Mouse (Mus musculus) cerebellum, postnatal 14 days (tissue): ENCODE results near the gene Rpf1.

Source experiments
- DNase-seq, 2 experiments: peaks; one replicate each; pipeline ENCODE4 v3.0.0; 2021; ENCODE audit warnings: mixed read lengths in 2 of 2

Gene Rpf1

DNA sequence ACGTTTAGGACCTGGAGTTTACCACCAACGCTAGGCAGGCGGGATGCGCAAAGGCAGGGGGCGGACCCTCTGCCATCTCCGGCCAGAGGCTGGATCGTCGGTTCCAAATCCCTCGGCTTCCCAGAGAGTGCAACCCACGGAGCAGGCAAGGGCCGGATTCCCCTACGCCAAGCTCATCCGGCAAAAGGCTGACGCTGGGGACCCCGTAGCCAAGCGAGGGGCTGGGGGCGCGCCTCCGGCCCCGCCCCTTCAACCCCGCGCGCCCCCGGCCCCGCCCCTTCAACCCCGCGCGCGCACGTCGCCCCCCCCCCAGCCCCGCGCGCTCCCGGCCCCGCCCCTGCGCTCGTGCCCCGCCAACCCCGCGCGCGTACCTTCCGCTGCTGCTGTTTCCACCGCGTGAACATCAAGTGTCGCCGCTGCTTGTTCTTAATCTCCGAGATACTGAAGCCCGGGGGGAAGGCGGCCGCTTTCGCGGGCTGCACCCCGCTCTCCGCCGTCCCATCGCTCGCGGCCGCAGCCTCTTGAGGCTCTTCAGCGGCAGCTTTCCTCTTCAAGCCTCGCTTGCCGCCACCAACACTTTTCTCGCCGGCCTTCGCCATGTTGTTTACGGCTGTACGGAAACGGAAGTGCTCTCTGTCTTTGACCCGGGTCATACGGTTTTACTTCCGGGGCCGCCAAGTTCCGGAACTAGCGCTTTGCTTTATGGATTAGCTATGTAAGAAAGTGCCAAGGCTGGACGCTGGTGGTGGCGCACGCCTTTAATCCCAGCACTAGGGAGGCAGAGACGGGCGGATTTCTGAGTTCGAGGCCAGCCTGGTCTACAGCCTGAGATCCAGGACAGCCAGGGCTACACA lies at the start of gene Rpf1:
TSS of gene Rpf1 (minus strand) at position 632 of the 854 bp plus-strand sequence.
- peak; percentile 90 to 91 for DNase-seq

DNA sequence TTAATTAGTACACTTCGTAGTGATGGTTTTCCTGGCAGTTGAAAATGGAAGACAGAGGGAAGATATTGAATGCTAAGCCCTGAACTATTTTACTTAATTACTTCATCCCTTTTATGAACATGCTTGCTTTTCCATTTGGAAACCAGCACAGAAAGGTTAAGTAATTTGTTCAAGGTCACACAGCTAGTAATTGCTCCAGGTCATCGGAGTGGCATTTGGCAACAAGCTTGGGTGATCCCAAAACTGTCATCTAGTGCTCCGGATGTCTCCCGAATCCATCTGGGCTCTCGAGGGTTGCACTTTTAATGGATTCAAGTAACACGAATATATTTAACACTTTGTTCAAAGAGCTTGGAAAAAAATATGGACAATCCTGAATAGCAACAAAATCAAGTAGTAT lies 49.7 kb upstream of the Rpf1 start:
- DNase-seq: no peak

- DNase-seq: no peak
Measured at GRCm38 (mm10) chr3:146570148-146570782, 49.0 kb upstream of the Rpf1 start, which contains the start of gene Uox. Gene Uox (plus strand): TSS chr3:146570426.

GRCm38 (mm10) chr3:146569594-146569993 lies 48.4 kb upstream of the Rpf1 start:
- DNase-seq: no peak

- DNase-seq: no peak
Measured at GRCm38 (mm10) chr3:146567884-146568530, 46.8 kb upstream of the Rpf1 start.

GRCm38 (mm10) chr3:146567366-146567765 lies 46.1 kb upstream of the Rpf1 start:
- no peak for DNase-seq

- DNase-seq: no peak
Measured at GRCm38 (mm10) chr3:146565065-146565411, 43.8 kb upstream of the Rpf1 start.

GRCm38 (mm10) chr3:146564268-146565064 lies 43.2 kb upstream of the Rpf1 start:
- peak; percentile 90 to 93 for DNase-seq

DNA sequence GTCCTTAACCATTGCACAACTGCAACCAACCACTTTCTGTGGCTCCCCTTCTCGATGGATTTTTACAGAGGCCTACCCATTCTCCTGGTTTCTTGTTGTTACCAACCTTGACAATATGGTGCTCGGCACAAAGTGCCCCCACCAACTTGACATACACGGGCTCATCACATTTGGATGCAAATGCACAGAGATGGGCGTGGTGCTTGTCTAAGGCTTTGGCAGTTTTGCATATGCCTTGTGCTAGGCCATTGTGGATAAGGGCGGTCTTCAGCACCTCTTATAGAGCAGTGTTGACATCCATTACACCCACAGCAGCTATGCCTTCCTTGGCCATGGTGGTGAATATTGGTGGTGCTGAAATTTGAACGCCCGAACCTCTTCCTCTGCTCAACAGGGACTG lies 41.7 kb upstream of the Rpf1 start:
- DNase-seq: no peak

GRCm38 (mm10) chr3:146557507-146557906 lies 36.3 kb upstream of the Rpf1 start:
- DNase-seq: no peak

GRCm38 (mm10) chr3:146556567-146556966 lies 35.3 kb upstream of the Rpf1 start:
- no peak for DNase-seq

- DNase-seq: no peak
Measured at GRCm38 (mm10) chr3:146554816-146555215, 33.6 kb upstream of the Rpf1 start.

GRCm38 (mm10) chr3:146543632-146544031 lies 22.4 kb upstream of the Rpf1 start:
- DNase-seq: no peak

GRCm38 (mm10) chr3:146540521-146541273 lies 19.5 kb upstream of the Rpf1 start:
- no peak for DNase-seq

- DNase-seq: no peak
Measured at GRCm38 (mm10) chr3:146534986-146535385, 13.8 kb upstream of the Rpf1 start.

DNA sequence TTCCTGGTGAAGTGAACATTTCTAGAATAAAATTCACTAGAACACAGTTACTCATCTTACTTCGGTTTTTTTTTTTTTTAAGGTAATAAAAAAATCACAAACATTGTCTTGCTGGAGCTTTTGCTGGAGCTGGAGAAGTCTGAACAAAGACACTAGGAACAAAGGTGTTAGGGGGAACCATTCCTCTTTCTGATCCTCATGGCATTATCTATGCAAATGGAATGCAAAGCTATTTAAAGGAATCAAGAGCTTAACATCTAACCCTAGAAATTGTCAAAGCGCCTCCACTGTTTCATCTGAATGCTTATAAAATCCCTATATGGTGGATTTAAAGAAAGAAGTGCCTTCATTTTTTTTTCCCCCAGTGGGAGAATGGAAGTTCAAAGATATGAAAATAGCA lies 7.1 kb upstream of the Rpf1 start:
- no peak for DNase-seq

- no peak for DNase-seq
Measured at GRCm38 (mm10) chr3:146521652-146522020, 407 bp upstream of the Rpf1 start.

DNA sequence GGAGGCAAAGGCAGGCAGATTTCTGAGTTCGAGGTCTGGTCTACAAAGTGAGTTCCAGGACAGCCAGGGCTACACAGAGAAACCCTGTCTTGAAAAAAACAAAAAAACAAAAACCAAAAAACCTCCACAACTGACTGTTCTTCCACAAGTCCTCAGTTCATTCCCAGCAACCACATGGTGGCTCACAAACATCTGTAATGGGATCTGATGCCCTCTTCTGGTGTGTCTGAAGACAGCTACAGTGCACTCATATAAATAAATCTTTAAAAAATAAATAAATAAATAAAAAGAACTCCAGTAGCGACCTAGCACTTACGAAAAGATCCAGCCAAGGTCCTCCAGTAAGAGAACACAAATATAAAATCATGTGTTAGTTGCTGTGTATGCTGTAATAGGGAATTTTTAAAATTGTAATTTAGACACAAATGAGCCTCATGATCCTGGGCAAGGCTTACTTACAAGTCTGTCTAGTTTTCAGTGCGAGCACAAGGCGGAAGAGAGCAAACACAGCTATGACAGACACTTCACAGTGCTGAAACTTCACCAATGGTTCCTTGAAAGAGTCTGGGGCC lies 917 bp downstream of the Rpf1 start:
- no peak for DNase-seq

DNA sequence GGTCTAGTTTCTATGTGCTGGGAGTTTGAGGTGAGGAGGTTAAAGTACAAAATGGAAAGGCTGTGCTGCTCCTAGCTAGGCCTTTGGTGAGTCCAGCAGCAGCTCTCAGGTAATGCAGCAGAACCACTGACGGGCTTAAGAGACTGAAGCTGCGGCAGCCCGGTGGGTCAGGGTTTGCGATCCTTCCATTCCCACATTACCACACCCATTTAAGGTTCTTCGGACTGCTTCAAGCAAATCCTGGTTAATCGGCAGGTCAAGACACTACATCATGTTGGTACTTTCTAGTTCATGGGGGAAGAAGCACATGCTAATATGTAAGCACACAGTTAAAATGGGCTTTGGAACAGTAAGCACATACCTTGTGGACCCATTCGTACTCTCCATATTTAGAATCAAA lies 14.5 kb downstream of the Rpf1 start:
- DNase-seq: no peak

- DNase-seq: no peak
Measured at GRCm38 (mm10) chr3:146501601-146502123, 19.6 kb downstream of the Rpf1 start.

DNA sequence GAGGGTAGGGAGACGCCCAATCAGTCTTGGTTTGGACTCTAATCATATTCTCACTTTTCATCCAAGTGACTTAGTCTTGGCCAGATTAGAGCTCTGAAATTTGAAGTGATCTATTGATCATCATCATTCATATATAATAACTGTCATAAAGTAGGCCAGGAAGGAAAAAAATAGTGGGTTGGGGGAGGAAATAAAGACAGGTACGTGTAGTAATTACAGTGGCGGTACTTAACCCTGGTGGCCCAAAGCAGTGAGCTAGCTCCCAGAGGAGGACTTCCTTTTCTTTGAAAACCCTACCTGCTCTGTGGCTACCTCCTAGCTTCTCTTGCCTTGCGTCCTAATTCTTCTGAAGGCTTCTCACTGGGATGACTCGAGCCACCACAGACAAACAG lies 20.4 kb downstream of the Rpf1 start:
- no peak for DNase-seq
